Comparison of ENCODE assay signal across 8 mouse cellular contexts in the genomic region with DNA sequence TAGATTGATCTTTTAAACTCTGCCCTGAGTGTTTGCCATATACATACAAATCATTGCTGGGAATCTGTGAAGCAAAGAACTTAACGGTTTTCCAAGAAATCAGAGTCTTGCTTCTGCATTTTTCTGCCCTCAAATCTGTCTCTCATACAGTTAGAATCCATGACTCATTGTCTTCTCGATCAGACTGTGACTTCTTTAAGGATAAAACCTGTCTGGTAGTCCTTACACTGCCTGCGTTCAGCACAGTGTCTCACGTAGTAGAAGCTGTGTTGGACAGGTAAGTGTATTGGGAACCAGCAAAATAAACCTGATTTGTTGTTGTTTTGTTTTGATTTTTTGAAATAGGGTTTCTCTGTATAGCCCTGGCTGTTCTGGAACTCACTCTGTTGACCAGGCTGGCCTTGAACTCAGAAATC. TPM values are rescaled to one million over a fixed set of nuclear protein-coding genes. Genes with fewer than 3 reads are reported as not detected.
DNase-seq lines count a peak whose midpoint lies in the region; ATAC-seq and TF ChIP-seq lines count a peak whose summit lies in the region.

No protein-coding gene starts in this region.

- peak overlapping the region; percentile 98 for H3K4me3 ChIP-seq in heart, adult 2 months
- H3K4me3 ChIP-seq in E14TG2a.4 (replicated peaks; ENCODE audit: low read length) = peak overlapping the region; percentile 94
- peak overlapping the region; percentile 84 for H3K4me3 ChIP-seq in forebrain, embryonic 12.5 days (replicated peaks)
- peak overlapping the region; percentile 81 for H3K4me3 ChIP-seq in liver, embryonic 11.5 days (ENCODE audit: low read depth, low read length)

- H3K9me3 ChIP-seq in E14TG2a.4 (ENCODE audit: low read length) = no peaks in the 10 kb centered on the region
- H3K9me3 ChIP-seq in forebrain, embryonic 12.5 days = no peaks in the 10 kb centered on the region
- H3K9me3 ChIP-seq in liver, embryonic 11.5 days (ENCODE audit: control insufficient read depth, low read length) = no peaks in the 10 kb centered on the region

- H3K27ac ChIP-seq in heart, adult 2 months = peak overlapping the region; percentile 88
- peak overlapping the region; percentile 89 for H3K27ac ChIP-seq in forebrain, embryonic 12.5 days
- peak overlapping the region; percentile 60 for H3K27ac ChIP-seq in liver, embryonic 11.5 days (ENCODE audit: low read depth, low read length)

- peak; percentile 15; the same call in 1 of the 2 replicates for ATAC-seq in forebrain, embryonic 12.5 days (ENCODE audit: low FRiP score)
- no peak for ATAC-seq in liver, embryonic 11.5 days (replicated peaks; ENCODE audit: low FRiP score)

- no peak for TF ChIP-seq POLR2A in heart, adult 2 months (IDR thresholded peaks at IDR 0.05; ENCODE audit: insufficient read depth, low read depth, low read length)

- TF ChIP-seq EP300 in heart, adult 2 months (IDR thresholded peaks at IDR 0.05; ENCODE audit: insufficient read depth, low read depth, low read length) = no peak

- no peak for TF ChIP-seq CTCF in heart, adult 2 months (IDR thresholded peaks at IDR 0.05)
- TF ChIP-seq CTCF in E14TG2a.4 (conservative IDR thresholded peaks at IDR 0.05; ENCODE audit: low read length) = no peak

- no peak overlapping the region for H3K9ac ChIP-seq in heart, adult 2 months (ENCODE audit: low read depth, low read length)
- peak overlapping the region; percentile 83 for H3K9ac ChIP-seq in forebrain, embryonic 12.5 days
- peak overlapping the region; percentile 90 for H3K9ac ChIP-seq in liver, embryonic 11.5 days (ENCODE audit: low read depth, low read length)

- intact Hi-C loops in heart, adult 2 months (cut with DNase I) = no loop called here

- H3K79me2 ChIP-seq in heart, adult 2 months (replicated peaks; ENCODE audit: control insufficient read depth, insufficient read depth, low read length) = peaks cover 6% of the 10 kb centered on the region

- DNase-seq in heart, adult 2 months = no peak
- DNase-seq in heart, postnatal 4 days = no peak
- no peak for DNase-seq in liver, embryonic 11.5 days (ENCODE audit: low spot score)
- DNase-seq in ovary, postnatal 14 days (ENCODE audit: low spot score) = no peak
- DNase-seq in adrenal gland, postnatal 10 days = no peak
- no peak for DNase-seq in thymus, postnatal 25 days

- peak overlapping the region; percentile 74 for H3K4me2 ChIP-seq in forebrain, embryonic 12.5 days
- peak overlapping the region; percentile 70 for H3K4me2 ChIP-seq in liver, embryonic 11.5 days

- H3K4me1 ChIP-seq in heart, adult 2 months (ENCODE audit: control insufficient read depth, insufficient read depth, low read length) = peaks cover 4% of the 10 kb centered on the region
- H3K4me1 ChIP-seq in E14TG2a.4 (replicated peaks; ENCODE audit: low read depth, low read length) = peaks cover 26% of the 10 kb centered on the region
- peaks cover 19% of the 10 kb centered on the region for H3K4me1 ChIP-seq in forebrain, embryonic 12.5 days
- H3K4me1 ChIP-seq in liver, embryonic 11.5 days (replicated peaks; ENCODE audit: control insufficient read depth, insufficient read depth, low read length) = peaks cover 6% of the 10 kb centered on the region; the same call in 1 of the 2 replicates

- no peaks in the 10 kb centered on the region for H3K27me3 ChIP-seq in heart, adult 2 months (ENCODE audit: control insufficient read depth, insufficient read depth, low read length)
- H3K27me3 ChIP-seq in E14TG2a.4 (ENCODE audit: insufficient read depth, low read length) = no peaks in the 10 kb centered on the region
- no peaks in the 10 kb centered on the region for H3K27me3 ChIP-seq in forebrain, embryonic 12.5 days
- H3K27me3 ChIP-seq in liver, embryonic 11.5 days (replicated peaks; ENCODE audit: control insufficient read depth, insufficient read depth, low read length) = no peaks in the 10 kb centered on the region

- H3K36me3 ChIP-seq in heart, adult 2 months (ENCODE audit: control insufficient read depth, insufficient read depth, low read length) = no peaks in the 10 kb centered on the region; the same call in 1 of the 2 replicates
- peaks cover 21% of the 10 kb centered on the region for H3K36me3 ChIP-seq in E14TG2a.4 (ENCODE audit: insufficient read depth, low read length)
- H3K36me3 ChIP-seq in forebrain, embryonic 12.5 days (replicated peaks) = peaks cover 5% of the 10 kb centered on the region
- no peaks in the 10 kb centered on the region; the same call in 1 of the 2 replicates for H3K36me3 ChIP-seq in liver, embryonic 11.5 days (ENCODE audit: control insufficient read depth, insufficient read depth, low read length)

- 43% methylated on average over 4 of the region's 4 CpGs for WGBS in heart, adult 2 months
- 45% methylated on average over 4 of the region's 4 CpGs for WGBS in forebrain, embryonic 12.5 days
- 45% methylated on average over 4 of the region's 4 CpGs for WGBS in liver, embryonic 11.5 days

RNA-seq across cellular contexts. Expression of a gene that starts 0.6 kb away (rescaled TPM):
- total RNA-seq in heart, adult 2 months (2021) = 10 to 100 TPM in 1 of 2 experiments, 1 to 10 TPM in 1; 9.2 to 10.7 TPM
- 2.7 and 4.7 TPM in 2 replicates for polyA plus RNA-seq in heart, adult 2 months (2012; rRNA removed)
- 10 to 100 TPM; 16.0 to 16.6 TPM for total RNA-seq in heart, postnatal 4 days (2021)
- 33.6 and 34.8 TPM in 2 replicates for polyA plus RNA-seq in forebrain, embryonic 12.5 days (2016; fragmentation: Nextera tagmentation; extraction: Ambion mirVana)
- 19.2 and 19.4 TPM in 2 replicates for polyA plus RNA-seq in liver, embryonic 11.5 days (2014; fragmentation: Nextera tagmentation; extraction: Ambion mirVana)
- total RNA-seq in adrenal gland, postnatal 10 days (2021) = 10 to 100 TPM; 21.0 to 24.5 TPM

RNA-seq across cellular contexts. Expression of a gene that starts 50.9 kb away (rescaled TPM):
- total RNA-seq in heart, adult 2 months (2021) = not detected
- not detected in 2 replicates for polyA plus RNA-seq in heart, adult 2 months (2012; rRNA removed)
- total RNA-seq in heart, postnatal 4 days (2021) = under 1 TPM in 1 of 2 experiments, not detected in 1; 0.24 TPM
- polyA plus RNA-seq in forebrain, embryonic 12.5 days (2016; fragmentation: Nextera tagmentation; extraction: Ambion mirVana) = 0.18 TPM in 1 of 2 replicates, not detected in the other
- polyA plus RNA-seq in liver, embryonic 11.5 days (2014; fragmentation: Nextera tagmentation; extraction: Ambion mirVana) = 0.16 TPM in 1 of 2 replicates, not detected in the other
- not detected for total RNA-seq in adrenal gland, postnatal 10 days (2021)
